Mouse (Mus musculus) heart, embryonic 12.5 days (tissue): Measurements from ENCODE around the gene Cgn. TPM values are rescaled to one million over a fixed set of nuclear protein-coding genes. Genes with fewer than 3 reads are reported as not detected.

ENCODE experiments used
- ATAC-seq: fragments of 200-750 bp; cut with Nextera tagmentation; 2 replicates; pipeline ENCODE4 v1.8.0; 2017; ENCODE audit warnings: moderate TSS enrichment, moderate library complexity; ENCODE audit not compliant: insufficient number of reproducible peaks, low FRiP score
- H3K27ac ChIP-seq: fragments of 300-500 bp; sonication (generic); 2 replicates; pipeline ENCODE4 v1.5.1; 2016; ENCODE audit warnings: mild to moderate bottlenecking, moderate library complexity; ENCODE audit not compliant: poor library complexity, severe bottlenecking
- H3K27me3 ChIP-seq: fragments of 300-500 bp; sonication (generic); replicated peaks from 2 replicates; pipeline ENCODE4 v1.6.1; 2016; ENCODE audit warnings: mild to moderate bottlenecking, moderate library complexity
- H3K36me3 ChIP-seq: fragments of 300-500 bp; sonication (generic); 2 replicates; pipeline ENCODE4 v1.6.1; 2016; ENCODE audit warnings: mild to moderate bottlenecking, moderate library complexity
- H3K4me1 ChIP-seq: fragments of 300-500 bp; sonication (generic); replicated peaks from 2 replicates; pipeline ENCODE4 v1.6.1; 2016; ENCODE audit warnings: mild to moderate bottlenecking
- H3K4me2 ChIP-seq: fragments of 300-500 bp; sonication (generic); 2 replicates; pipeline ENCODE4 v1.6.1; 2016; ENCODE audit warnings: mild to moderate bottlenecking, moderate library complexity
- H3K4me3 ChIP-seq: fragments of 300-500 bp; sonication (generic); 2 replicates; pipeline ENCODE4 v1.5.1; 2016; ENCODE audit warnings: mild to moderate bottlenecking
- H3K9ac ChIP-seq: fragments of 300-500 bp; sonication (generic); 2 replicates; pipeline ENCODE4 v1.6.1; 2016; ENCODE audit warnings: mild to moderate bottlenecking, moderate library complexity
- H3K9me3 ChIP-seq: fragments of 300-500 bp; sonication (generic); replicated peaks from 2 replicates; pipeline ENCODE4 v1.6.1; 2016; ENCODE audit warnings: mild to moderate bottlenecking, moderate library complexity
- WGBS: fragments of 180-500 bp; shearing (Covaris S2); methylation state at CpG from one replicate; pipeline ENCODE4 v1.1.7; 2016; 5-methylcytosine and 5-hydroxymethylcytosine counted together
- polyA plus RNA-seq: library from polyadenylated mRNA; unstranded; fragments of >200 nt; fragmentation: Nextera tagmentation; extraction: Ambion mirVana; gene quantifications from 2 replicates; pipeline ENCODE4 v1.2.1, GENCODE M21; 2016

The Cgn gene
- polyA plus RNA-seq, 1 experiment from 2014 or later, result 2.4 TPM

DNA sequence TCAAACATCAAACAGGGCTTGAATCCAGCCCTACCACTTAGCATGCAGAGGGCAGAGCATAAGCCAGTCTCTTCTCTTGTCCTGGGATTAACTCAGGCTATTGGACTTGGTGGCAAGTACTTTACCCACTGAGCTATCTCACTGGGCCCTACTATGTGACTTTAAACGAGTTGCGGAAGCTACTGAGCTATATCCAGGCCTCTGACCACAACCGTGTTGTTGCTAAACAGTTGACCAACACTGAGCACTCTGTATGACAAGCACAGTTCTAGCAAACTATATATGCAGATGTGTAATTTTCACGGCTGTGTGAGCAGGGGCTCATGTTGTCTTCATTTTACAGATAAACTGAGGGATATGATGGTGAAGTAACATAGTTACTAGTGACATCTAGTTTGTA is 28.4 kb upstream of the Cgn start:
- Histone ChIP-seq H3K4me2 (no peak overlapping the region), H3K9me3 (no peaks in the 10 kb centered on the region), H3K27ac (no peak overlapping the region), H3K4me3 (no peak overlapping the region), H3K36me3 (no peaks in the 10 kb centered on the region), H3K4me1 (peaks cover 8% of the 10 kb centered on the region), H3K9ac (no peak overlapping the region), H3K27me3 (no peaks in the 10 kb centered on the region)
- WGBS, result 77% methylated on average over 4 of the region's 4 CpGs
- ATAC-seq, result no peak

DNA sequence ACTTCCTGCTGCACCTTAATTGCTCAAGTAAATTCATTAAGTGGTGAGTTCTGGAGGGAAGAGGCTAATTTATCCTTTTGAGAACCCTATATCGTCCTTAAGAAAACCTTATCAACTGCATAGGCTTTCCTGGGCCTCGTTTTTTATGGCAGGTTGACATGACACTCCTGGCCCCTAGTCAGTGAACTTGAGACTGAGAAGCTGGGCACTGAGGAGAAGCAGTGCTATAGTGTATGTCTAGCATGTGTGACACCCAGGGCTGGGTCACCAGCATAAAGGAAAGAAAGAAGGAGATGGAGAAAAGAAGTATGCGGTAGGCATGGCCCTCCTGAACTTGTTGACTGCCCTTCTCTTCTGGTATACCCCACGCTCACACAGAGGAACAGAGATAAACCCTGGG is 27.8 kb upstream of the Cgn start:
- Histone ChIP-seq H3K27me3 (no peaks in the 10 kb centered on the region), H3K36me3 (no peaks in the 10 kb centered on the region), H3K9me3 (no peaks in the 10 kb centered on the region), H3K27ac (no peak overlapping the region), H3K4me3 (no peak overlapping the region), H3K4me1 (0 out of 2 replicates have a peak, but pooled peaks cover 4% of the 10 kb centered on the region), H3K9ac (no peak overlapping the region), H3K4me2 (no peak overlapping the region)
- ATAC-seq, result no peak
- WGBS, result 70% methylated on average over 4 of the region's 4 CpGs

- Histone ChIP-seq H3K27ac (no peak overlapping the region), H3K9me3 (no peaks in the 10 kb centered on the region), H3K4me3 (no peak overlapping the region), H3K27me3 (no peaks in the 10 kb centered on the region), H3K36me3 (no peaks in the 10 kb centered on the region), H3K4me2 (no peak overlapping the region), H3K4me1 (0 out of 2 replicates have a peak, but pooled peaks cover 4% of the 10 kb centered on the region), H3K9ac (no peak overlapping the region)
- 70% methylated on average over 3 of the region's 3 CpGs for WGBS
- ATAC-seq, result no peak
Measured at GRCm38 (mm10) chr3:94813651-94814050, 27.4 kb upstream of the Cgn start.

- no peak overlapping the region for H3K9ac ChIP-seq
- H3K27me3 ChIP-seq, result no peaks in the 10 kb centered on the region
- no peak for ATAC-seq
- no peak overlapping the region for H3K27ac ChIP-seq
- 13% methylated on average over 4 of the region's 4 CpGs for WGBS
- H3K4me3 ChIP-seq, result peak overlapping the region; percentile 2; the same call in 1 of the 2 replicates
- H3K4me1 ChIP-seq, result 0 out of 2 replicates have a peak, but pooled peaks cover 4% of the 10 kb centered on the region
- H3K9me3 ChIP-seq, result no peaks in the 10 kb centered on the region
- no peaks in the 10 kb centered on the region for H3K36me3 ChIP-seq
- H3K4me2 ChIP-seq, result peak overlapping the region; percentile 49
Measured at GRCm38 (mm10) chr3:94811628-94812027, 25.3 kb upstream of the Cgn start.

DNA sequence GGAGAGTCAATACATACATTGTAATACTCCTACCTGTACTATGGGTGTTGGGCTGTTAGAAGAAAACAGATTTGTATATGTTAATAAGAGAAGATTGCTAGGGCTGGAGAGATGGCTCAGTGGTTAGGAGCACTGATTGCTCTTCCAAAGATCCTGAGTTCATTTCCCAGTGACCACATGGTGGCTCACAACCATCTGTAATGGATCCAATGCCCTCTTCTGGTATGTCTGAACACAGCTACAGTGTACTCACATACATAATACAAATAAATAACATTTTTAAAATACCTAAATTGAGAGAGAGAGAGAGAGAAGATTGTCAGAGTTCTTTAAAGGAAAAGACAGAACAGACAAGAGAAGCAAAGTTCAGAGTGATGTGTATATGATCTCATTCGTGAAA is 22.0 kb upstream of the Cgn start:
- no peak for ATAC-seq
- no peaks in the 10 kb centered on the region for H3K36me3 ChIP-seq
- 84% methylated on average over 1 of the region's 1 CpGs for WGBS

GRCm38 (mm10) chr3:94804976-94805375 is 18.7 kb upstream of the Cgn start:
- no peak for ATAC-seq
- 70% methylated on average over 4 of the region's 4 CpGs for WGBS

More for the DNA sequence above, 22.0 kb upstream of the Cgn start:
- H3K4me1 ChIP-seq, result 0 out of 2 replicates have a peak, but pooled peaks cover 9% of the 10 kb centered on the region
- H3K27me3 ChIP-seq, result no peaks in the 10 kb centered on the region
- no peak overlapping the region for H3K4me2 ChIP-seq
- H3K4me3 ChIP-seq, result no peak overlapping the region
- no peak overlapping the region for H3K9ac ChIP-seq
- H3K27ac ChIP-seq, result no peak overlapping the region
- no peaks in the 10 kb centered on the region for H3K9me3 ChIP-seq

DNA sequence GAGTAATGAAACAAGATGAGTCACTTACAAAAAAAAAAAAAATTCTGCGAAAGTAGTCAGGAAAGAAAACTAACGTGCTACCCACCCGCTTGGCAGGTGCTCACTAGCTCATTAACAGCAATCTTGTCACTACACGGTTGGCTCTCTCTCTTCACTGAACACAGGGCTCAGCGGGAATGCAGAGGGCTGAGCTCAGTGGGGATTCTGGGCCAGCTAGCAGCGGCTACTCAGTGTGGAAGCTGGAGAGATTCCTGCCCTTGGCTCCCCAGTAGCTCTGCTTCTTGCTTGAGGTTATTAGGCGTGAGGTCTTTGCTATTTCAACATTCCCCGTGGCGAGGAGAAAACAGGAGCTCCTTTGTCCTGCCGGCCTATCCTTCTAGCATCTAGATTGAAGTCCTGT is 17.9 kb upstream of the Cgn start:
- Histone ChIP-seq H3K4me2 (no peak overlapping the region), H3K4me1 (0 out of 2 replicates have a peak, but pooled peaks cover 5% of the 10 kb centered on the region), H3K27ac (no peak overlapping the region), H3K9ac (no peak overlapping the region), H3K9me3 (no peaks in the 10 kb centered on the region), H3K27me3 (no peaks in the 10 kb centered on the region; the same call in 1 of the 2 replicates), H3K36me3 (no peaks in the 10 kb centered on the region), H3K4me3 (no peak overlapping the region)
- 17% methylated on average over 10 of the region's 10 CpGs for WGBS
- ATAC-seq, result no peak

More at GRCm38 (mm10) chr3:94804976-94805375, 18.7 kb upstream of the Cgn start:
- no peaks in the 10 kb centered on the region for H3K36me3 ChIP-seq
- no peak overlapping the region for H3K9ac ChIP-seq
- no peak overlapping the region for H3K4me3 ChIP-seq
- no peak overlapping the region for H3K27ac ChIP-seq
- no peaks in the 10 kb centered on the region for H3K9me3 ChIP-seq
- H3K4me2 ChIP-seq, result no peak overlapping the region
- H3K4me1 ChIP-seq, result 0 out of 2 replicates have a peak, but pooled peaks cover 5% of the 10 kb centered on the region
- no peaks in the 10 kb centered on the region; the same call in 1 of the 2 replicates for H3K27me3 ChIP-seq

DNA sequence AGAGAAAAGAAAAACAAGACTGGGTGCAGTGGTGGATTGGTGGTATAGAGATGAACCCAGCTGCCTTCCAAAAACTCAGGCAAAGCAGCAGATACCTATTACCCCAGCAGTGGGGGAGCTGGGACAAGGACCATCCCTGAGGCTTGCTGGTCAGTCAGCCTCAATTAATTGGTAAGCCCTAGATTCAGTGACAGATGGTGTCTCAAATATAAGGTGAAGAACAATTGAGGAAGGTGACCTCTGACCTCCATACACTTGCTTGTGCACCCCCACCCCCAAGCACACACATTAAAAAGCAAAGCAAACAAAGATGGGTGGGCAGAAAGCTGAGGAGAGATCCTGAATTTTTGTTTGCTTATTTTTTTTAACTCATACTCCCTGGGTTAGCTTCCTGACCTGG is 9.9 kb upstream of the Cgn start:
- H3K9ac ChIP-seq, result no peak overlapping the region
- no peak overlapping the region for H3K4me2 ChIP-seq
- H3K4me3 ChIP-seq, result no peak overlapping the region
- ATAC-seq, result no peak
- H3K27me3 ChIP-seq, result no peaks in the 10 kb centered on the region
- no peak overlapping the region for H3K27ac ChIP-seq
- peaks cover 9% of the 10 kb centered on the region; the same call in 1 of the 2 replicates for H3K4me1 ChIP-seq
- H3K36me3 ChIP-seq, result no peaks in the 10 kb centered on the region
- no peaks in the 10 kb centered on the region for H3K9me3 ChIP-seq

GRCm38 (mm10) chr3:94795596-94796140 is 9.4 kb upstream of the Cgn start:
- H3K27me3 ChIP-seq, result no peaks in the 10 kb centered on the region
- 44% methylated on average over 7 of the region's 7 CpGs for WGBS
- no peak for ATAC-seq
- H3K4me2 ChIP-seq, result no peak overlapping the region
- no peaks in the 10 kb centered on the region for H3K9me3 ChIP-seq
- H3K4me3 ChIP-seq, result no peak overlapping the region
- H3K36me3 ChIP-seq, result no peaks in the 10 kb centered on the region
- H3K27ac ChIP-seq, result no peak overlapping the region
- no peak overlapping the region for H3K9ac ChIP-seq
- peaks cover 9% of the 10 kb centered on the region; the same call in 1 of the 2 replicates for H3K4me1 ChIP-seq

- Histone ChIP-seq H3K27me3 (no peaks in the 10 kb centered on the region), H3K36me3 (no peaks in the 10 kb centered on the region), H3K4me2 (no peak overlapping the region), H3K9me3 (no peaks in the 10 kb centered on the region), H3K9ac (no peak overlapping the region), H3K4me3 (no peak overlapping the region), H3K27ac (no peak overlapping the region), H3K4me1 (peaks cover 9% of the 10 kb centered on the region; the same call in 1 of the 2 replicates)
- 75% methylated on average over 2 of the region's 2 CpGs for WGBS
- ATAC-seq, result no peak
Measured at GRCm38 (mm10) chr3:94794359-94794758, 8.1 kb upstream of the Cgn start.

DNA sequence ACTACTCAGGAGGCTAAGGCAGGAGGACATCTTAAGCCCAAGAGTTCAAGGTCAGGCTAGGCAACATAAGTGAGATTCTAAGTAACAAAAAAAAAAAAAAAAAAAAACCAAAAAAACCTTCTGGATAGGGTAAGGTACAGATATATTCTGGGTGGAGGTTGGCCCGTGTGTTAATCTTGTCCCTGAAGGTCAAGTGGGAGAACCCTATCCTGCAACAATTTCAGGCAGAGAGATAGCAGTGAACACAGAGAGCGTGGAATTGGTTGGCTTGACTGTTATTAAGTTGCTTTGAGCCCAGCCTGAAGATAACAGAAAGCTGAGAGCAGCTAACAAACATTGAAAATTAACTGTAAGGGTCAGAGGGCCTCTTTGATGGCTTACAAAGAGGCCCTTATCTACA is 7.4 kb upstream of the Cgn start:
- H3K4me3 ChIP-seq, result no peak overlapping the region
- 37% methylated on average over 2 of the region's 2 CpGs for WGBS
- H3K36me3 ChIP-seq, result no peaks in the 10 kb centered on the region
- no peak overlapping the region for H3K27ac ChIP-seq
- no peak overlapping the region for H3K9ac ChIP-seq
- peaks cover 9% of the 10 kb centered on the region; the same call in 1 of the 2 replicates for H3K4me1 ChIP-seq
- no peak for ATAC-seq
- H3K4me2 ChIP-seq, result no peak overlapping the region
- no peaks in the 10 kb centered on the region for H3K27me3 ChIP-seq
- no peaks in the 10 kb centered on the region for H3K9me3 ChIP-seq

- Histone ChIP-seq H3K27ac (no peak overlapping the region), H3K4me1 (peaks cover 9% of the 10 kb centered on the region; the same call in 1 of the 2 replicates), H3K27me3 (0 out of 2 replicates have a peak, but pooled peaks cover 4% of the 10 kb centered on the region), H3K4me2 (no peak overlapping the region), H3K36me3 (no peaks in the 10 kb centered on the region), H3K9ac (no peak overlapping the region), H3K9me3 (no peaks in the 10 kb centered on the region), H3K4me3 (no peak overlapping the region)
- WGBS, result 78% methylated on average over 2 of the region's 2 CpGs
- ATAC-seq, result no peak
Measured at GRCm38 (mm10) chr3:94792258-94792657, 6.0 kb upstream of the Cgn start.
